ENCODE assay signal across 20 mouse cellular contexts in the genomic region with DNA sequence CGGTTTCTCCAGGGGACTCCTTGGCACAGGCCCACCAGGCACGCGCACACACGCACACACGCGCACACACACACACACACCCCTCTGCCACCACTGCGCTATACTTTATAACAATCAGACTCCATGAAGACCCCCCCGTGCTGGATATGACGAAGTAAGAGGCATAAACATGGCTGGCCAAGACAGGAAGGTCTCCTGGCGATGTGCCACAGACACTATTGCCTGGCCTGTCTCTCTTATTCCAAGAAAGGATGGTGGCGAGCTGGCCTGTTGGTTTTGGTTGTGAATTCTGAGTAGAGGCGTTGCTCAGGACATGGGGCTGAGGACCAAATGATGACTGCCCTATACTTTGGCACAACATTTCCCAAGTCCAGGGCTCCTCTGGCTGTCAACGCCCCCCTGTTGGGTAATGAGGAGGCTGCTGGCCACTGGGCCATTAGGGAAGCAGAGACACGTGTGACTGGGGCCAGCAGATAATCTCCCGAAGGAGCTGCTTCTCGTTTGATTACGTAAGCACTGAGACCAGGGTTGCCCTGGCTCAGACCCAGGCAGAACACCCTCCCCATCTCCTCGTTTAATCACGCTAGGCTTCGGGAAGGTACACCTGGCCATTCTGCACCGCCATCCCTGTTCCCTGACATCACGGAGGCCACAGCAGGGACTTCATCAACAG. TPM values are rescaled to one million over a fixed set of nuclear protein-coding genes. Genes with fewer than 3 reads are reported as not detected.
DNase-seq lines count a peak whose midpoint lies in the region; ATAC-seq and TF ChIP-seq lines count a peak whose summit lies in the region.
"Had no signal": no experiment of that assay in that cellular context is flagged by ENCODE, and none has a peak within 500 bp of the region (broad histone marks: within the 10 kb centered on the region; RNA-seq: fewer than 3 reads in every experiment).

No protein-coding gene starts in this region.

- no peaks in the 10 kb centered on the region for H3K9me3 ChIP-seq in heart, embryonic 10.5 days
- H3K9me3 ChIP-seq in lung, embryonic 15.5 days: no peaks in the 10 kb centered on the region
- H3K9me3 ChIP-seq in MEL (replicated peaks; ENCODE audit: insufficient read depth, low read length): no peaks in the 10 kb centered on the region
- H3K9me3 ChIP-seq: embryonic facial prominence, embryonic 13.5 days; forebrain, embryonic 10.5 days; hindbrain, embryonic 15.5 days; limb, embryonic 13.5 days had no signal

- no peaks in the 10 kb centered on the region for H3K27me3 ChIP-seq in heart, embryonic 10.5 days (ENCODE audit: insufficient read depth, poor library complexity, severe bottlenecking)
- no peaks in the 10 kb centered on the region for H3K27me3 ChIP-seq in lung, embryonic 15.5 days
- H3K27me3 ChIP-seq in MEL (ENCODE audit: control insufficient read depth in 1 of 2, insufficient read depth in 2 of 2, low read length in 2 of 2): no peaks in the 10 kb centered on the region
- H3K27me3 ChIP-seq: embryonic facial prominence, embryonic 13.5 days; hindbrain, embryonic 15.5 days; limb, embryonic 13.5 days had no signal

- H3K4me1 ChIP-seq in heart, embryonic 10.5 days: peaks cover 42% of the 10 kb centered on the region
- peaks cover 24% of the 10 kb centered on the region for H3K4me1 ChIP-seq in lung, embryonic 15.5 days
- peaks cover 0 to 30% of the 10 kb centered on the region in 2 experiments for H3K4me1 ChIP-seq in MEL (ENCODE audit: control insufficient read depth in 1 of 2, insufficient read depth in 2 of 2, low read length in 2 of 2)
- H3K4me1 ChIP-seq: hindbrain, embryonic 15.5 days had no signal

- no peak for DNase-seq in heart, embryonic 10.5 days (ENCODE audit: low spot score)
- no peak for DNase-seq in heart, adult 11 months
- DNase-seq in lung, postnatal 36 days: no peak
- no peak for DNase-seq in MEL (ENCODE audit: low read depth, low spot score)
- no peak for DNase-seq in layer of hippocampus, postnatal 14 days (ENCODE audit: low spot score in 2 of 2)
- no peak for DNase-seq in right cerebral cortex, adult 2 months (ENCODE audit: low spot score in 2 of 2)
- DNase-seq: adrenal gland, postnatal 10 days; cerebellum, adult 2 months; kidney, postnatal 25 days; right cerebral cortex, postnatal 25 days; thymus, postnatal 14 days had no signal

- no peak for TF ChIP-seq POLR2A in MEL (IDR thresholded peaks at IDR 0.05; ENCODE audit: control insufficient read depth in 1 of 2, insufficient read depth in 1 of 2, low read depth in 1 of 2, low read length in 2 of 2, poor library complexity in 1 of 2)

- no peak for TF ChIP-seq RAD21 in MEL (IDR thresholded peaks at IDR 0.05; ENCODE audit: low read depth, low read length)

- H3K36me3 ChIP-seq in heart, embryonic 10.5 days: peaks cover 14% of the 10 kb centered on the region; the same call in 1 of the 2 replicates
- H3K36me3 ChIP-seq in lung, embryonic 15.5 days: no peaks in the 10 kb centered on the region
- peaks cover 25 to 50% of the 10 kb centered on the region in 2 experiments for H3K36me3 ChIP-seq in MEL (ENCODE audit: control insufficient read depth in 1 of 2, insufficient read depth in 2 of 2, low read length in 2 of 2)
- H3K36me3 ChIP-seq: embryonic facial prominence, embryonic 13.5 days; hindbrain, embryonic 15.5 days; limb, embryonic 13.5 days had no signal

- TF ChIP-seq EP300 in MEL (IDR thresholded peaks at IDR 0.05; ENCODE audit: low read depth in 1 of 2, low read length in 2 of 2): no peak

- H3K4me3 ChIP-seq in heart, embryonic 10.5 days: no peak overlapping the region
- H3K4me3 ChIP-seq in lung, embryonic 15.5 days: no peak overlapping the region
- H3K4me3 ChIP-seq in MEL (ENCODE audit: control insufficient read depth in 1 of 2, insufficient read depth in 1 of 2, low read depth in 2 of 2, low read length in 2 of 2): no peak overlapping the region
- H3K4me3 ChIP-seq: embryonic facial prominence, embryonic 13.5 days; forebrain, embryonic 10.5 days; hindbrain, embryonic 15.5 days; limb, embryonic 13.5 days had no signal

- peaks cover 45% of the 10 kb centered on the region for H3K79me2 ChIP-seq in MEL (ENCODE audit: control insufficient read depth, insufficient read depth, low read length, poor library complexity)

- peak overlapping the region; percentile 36; the same call in 1 of the 2 replicates for H3K27ac ChIP-seq in heart, embryonic 10.5 days
- H3K27ac ChIP-seq in lung, embryonic 15.5 days: no peak overlapping the region
- no peak overlapping the region for H3K27ac ChIP-seq in MEL (ENCODE audit: control insufficient read depth, low read depth, low read length)
- H3K27ac ChIP-seq: embryonic facial prominence, embryonic 13.5 days; forebrain, embryonic 10.5 days; hindbrain, embryonic 15.5 days; limb, embryonic 13.5 days; macrophage; stomach, postnatal 0 days had no signal

- no peak overlapping the region for H3K9ac ChIP-seq in lung, embryonic 15.5 days
- no peak overlapping the region for H3K9ac ChIP-seq in MEL (ENCODE audit: control insufficient read depth, low read depth, low read length, poor library complexity, severe bottlenecking)
- H3K9ac ChIP-seq: embryonic facial prominence, embryonic 13.5 days; hindbrain, embryonic 15.5 days; limb, embryonic 13.5 days had no signal

- WGBS in heart, embryonic 10.5 days: 80% methylated on average over 22 of the region's 22 CpGs
- 65% methylated on average over 22 of the region's 22 CpGs for WGBS in lung, embryonic 15.5 days

- ATAC-seq in lung, embryonic 15.5 days (ENCODE audit: borderline replicate concordance, extremely low read depth, low FRiP score, low TSS enrichment): peak; percentile 53
- peak; percentile 93 for ATAC-seq in granulocyte monocyte progenitor cell, adult 5-6 weeks (replicated peaks; ENCODE audit: poor library complexity, severe bottlenecking)
- ATAC-seq: intestine, postnatal 0 days had no signal

- no peak overlapping the region for H3K4me2 ChIP-seq in lung, embryonic 15.5 days
- H3K4me2 ChIP-seq: embryonic facial prominence, embryonic 13.5 days; hindbrain, embryonic 15.5 days; limb, embryonic 13.5 days had no signal

- TF ChIP-seq CTCF in MEL (IDR thresholded peaks at IDR 0.05 in 2 of 3, conservative IDR thresholded peaks at IDR 0.05 in 1 of 3; ENCODE audit: control insufficient read depth in 1 of 3, insufficient read depth in 1 of 3, low read depth in 2 of 3, low read length in 3 of 3, poor library complexity in 1 of 3, severe bottlenecking in 1 of 3): no peak

TF ChIP-seq in MEL, 35 proteins besides CTCF, POLR2A, EP300 and RAD21:
- TF ChIP-seq MXI1 (IDR thresholded peaks at IDR 0.05; ENCODE audit: low read depth, low read length) (peak; percentile 27; the same call in 1 of the 2 replicates), RCOR1 (IDR thresholded peaks at IDR 0.05; ENCODE audit: low read depth, low read length) (no peak)

RNA-seq across cellular contexts. Expression of a gene that starts 36.1 kb away (rescaled TPM):
- polyA plus RNA-seq in heart, embryonic 10.5 days (2016; fragmentation: Nextera tagmentation; extraction: Ambion mirVana): 23.3 and 24.9 TPM in 2 replicates
- 15.5 TPM in 2 replicates for polyA plus RNA-seq in lung, embryonic 15.5 days (2015; fragmentation: Nextera tagmentation; extraction: Ambion mirVana)
- total RNA-seq in MEL (2012; rRNA removed): 64.1 and 90.2 TPM in 2 replicates
- 100 to 1,000 TPM in 1 of 2 experiments, 10 to 100 TPM in 1; 80.9 to 133 TPM for polyA plus RNA-seq in MEL (2012; ENCODE audit: insufficient read depth in 1 of 2, insufficient read length in 2 of 2, low read depth in 1 of 2, low replicate concordance in 2 of 2, missing spikeins in 1 of 2)
- total RNA-seq in granulocyte monocyte progenitor cell, adult 5-6 weeks (2014; fragmentation: Nextera tagmentation): 25.1 and 39.0 TPM in 2 replicates
- 20.8 and 23.1 TPM in 2 replicates for total RNA-seq in granulocyte monocyte progenitor cell, adult 5-6 weeks (2017)
- 10 to 100 TPM; 47.5 to 48.2 TPM for total RNA-seq in layer of hippocampus, postnatal 14 days (2021)
